Mouse (Mus musculus) heart, adult 2 months (tissue): Measurements from ENCODE around the gene Nfic. TPM values are rescaled to one million over a fixed set of nuclear protein-coding genes. Genes with fewer than 3 reads are reported as not detected.

ENCODE experiments used
- DNase-seq, 2 experiments: peaks; one replicate each; pipeline ENCODE4 v3.0.0; 2021
- H3K27ac ChIP-seq: fragments of 200-600 bp; 2 replicates; pipeline ENCODE4 v1.8.1; 2022
- H3K27me3 ChIP-seq: fragments of 200-500 bp; 2 replicates; pipeline ENCODE4 v1.6.1; 2012; ENCODE audit warnings: mild to moderate bottlenecking, low read length, inconsistent platforms, mixed read lengths; ENCODE audit not compliant: control insufficient read depth, insufficient read depth
- H3K36me3 ChIP-seq: fragments of 200-500 bp; 2 replicates; pipeline ENCODE4 v1.6.1; 2012; ENCODE audit warnings: low read length, inconsistent platforms; ENCODE audit not compliant: control insufficient read depth, insufficient read depth
- H3K4me1 ChIP-seq: fragments of 200-500 bp; 2 replicates; pipeline ENCODE4 v1.6.1; 2011; ENCODE audit warnings: low read length; ENCODE audit not compliant: control insufficient read depth, insufficient read depth
- H3K4me3 ChIP-seq: fragments of 200-600 bp; 2 replicates; pipeline ENCODE4 v1.8.1; 2022
- H3K79me2 ChIP-seq: fragments of 200-500 bp; replicated peaks from 2 replicates; pipeline ENCODE4 v1.6.1; 2012; ENCODE audit warnings: mild to moderate bottlenecking, inconsistent platforms, low read length, moderate library complexity, mixed read lengths; ENCODE audit not compliant: control insufficient read depth, insufficient read depth
- H3K9ac ChIP-seq: fragments of 200-500 bp; 2 replicates; pipeline ENCODE4 v1.6.1; 2012; ENCODE audit warnings: low read depth, mild to moderate bottlenecking, control low read depth, inconsistent platforms, low read length, mixed read lengths
- CTCF ChIP-seq: fragments of 200-600 bp; IDR thresholded peaks from 2 replicates; pipeline ENCODE4 v1.8.1; 2022; ENCODE audit warnings: antibody characterized with exemption, mild to moderate bottlenecking, moderate library complexity
- EP300 ChIP-seq: fragments of 200-500 bp; IDR thresholded peaks from 2 replicates; pipeline ENCODE4 v1.6.1; 2011; ENCODE audit warnings: low read depth, low read length, control low read depth; ENCODE audit not compliant: insufficient read depth
- POLR2A ChIP-seq: fragments of 200-500 bp; IDR thresholded peaks from 2 replicates; pipeline ENCODE4 v1.6.1; 2011; ENCODE audit warnings: mild to moderate bottlenecking, low read depth, low read length, control low read depth; ENCODE audit not compliant: insufficient read depth
- WGBS: fragments of 180-500 bp; shearing (Covaris S2); methylation state at CpG from one replicate; pipeline ENCODE4 v1.1.7; 2018; 5-methylcytosine and 5-hydroxymethylcytosine counted together
- intact Hi-C: fragments of 180-260 bp; cut with DNase I; formaldehyde crosslinking; loops from one replicate; pipeline ENCODE4 v1.15.1; 2025
- polyA plus RNA-seq: library from polyadenylated mRNA; depleted of rRNA; stranded (reverse); fragments of >200 nt; gene quantifications from 2 replicates; pipeline ENCODE4 v1.2.3, GENCODE M21; 2012
- total RNA-seq, 2 experiments: library from RNA; stranded (reverse); gene quantifications; 2 replicates each; pipeline ENCODE4 v1.2.3; 2021

Nfic gene
- total and polyA plus RNA-seq, 3 experiments = 80.1 to 104 (median 94.2) TPM

DNA sequence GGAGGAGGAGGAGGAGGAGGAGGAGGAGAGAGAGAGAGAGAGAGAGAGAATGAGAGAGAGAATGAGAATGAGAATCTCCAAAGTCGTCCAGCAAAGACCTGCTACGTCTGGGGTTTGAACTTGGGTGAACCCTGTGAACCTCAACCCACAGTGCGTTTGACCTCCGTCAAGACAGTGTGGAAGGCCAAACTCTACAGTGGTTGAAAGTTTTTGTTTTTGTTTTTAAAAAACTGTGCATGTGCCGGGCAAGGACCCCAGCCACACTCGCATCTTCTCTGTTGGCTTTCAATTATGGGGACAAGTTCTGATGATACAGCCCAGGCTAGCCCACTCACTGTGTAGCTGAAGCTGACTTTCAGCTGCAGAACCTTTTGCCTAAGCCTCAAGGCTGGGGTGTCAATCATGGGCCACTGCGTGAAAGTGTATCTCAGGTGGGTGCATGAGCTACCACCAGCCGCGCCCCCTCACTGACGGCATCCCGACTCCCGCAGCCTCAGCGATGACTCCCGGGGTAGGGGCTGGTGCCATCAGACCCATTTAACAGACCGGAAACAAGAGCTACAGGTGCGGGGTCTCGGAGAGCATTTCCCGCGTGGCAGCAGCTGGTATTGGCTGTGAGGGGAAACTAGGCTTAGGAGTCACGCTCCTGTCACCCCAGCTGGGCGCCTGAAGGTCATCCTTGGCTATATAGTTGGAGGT is 23.1 kb downstream of the Nfic start:
- DNase-seq = no peak
- intact Hi-C loops = no loop called here
- no peaks in the 10 kb centered on the region for H3K27me3 ChIP-seq
- WGBS = 61% methylated on average over 21 of the region's 21 CpGs
- H3K79me2 ChIP-seq = 0 out of 2 replicates have a peak, but pooled peaks cover under 1% of the 10 kb centered on the region
- H3K9ac ChIP-seq = peak overlapping the region; percentile 25; the same call in 1 of the 2 replicates
- peaks cover 14% of the 10 kb centered on the region for H3K4me1 ChIP-seq
- TF ChIP-seq EP300 = no peak
- peak; percentile 18; the same call in 1 of the 2 replicates for TF ChIP-seq CTCF
- peak overlapping the region; percentile 47 for H3K27ac ChIP-seq
- no peaks in the 10 kb centered on the region for H3K36me3 ChIP-seq
- peak overlapping the region; percentile 13; the same call in 1 of the 2 replicates for H3K4me3 ChIP-seq

DNA sequence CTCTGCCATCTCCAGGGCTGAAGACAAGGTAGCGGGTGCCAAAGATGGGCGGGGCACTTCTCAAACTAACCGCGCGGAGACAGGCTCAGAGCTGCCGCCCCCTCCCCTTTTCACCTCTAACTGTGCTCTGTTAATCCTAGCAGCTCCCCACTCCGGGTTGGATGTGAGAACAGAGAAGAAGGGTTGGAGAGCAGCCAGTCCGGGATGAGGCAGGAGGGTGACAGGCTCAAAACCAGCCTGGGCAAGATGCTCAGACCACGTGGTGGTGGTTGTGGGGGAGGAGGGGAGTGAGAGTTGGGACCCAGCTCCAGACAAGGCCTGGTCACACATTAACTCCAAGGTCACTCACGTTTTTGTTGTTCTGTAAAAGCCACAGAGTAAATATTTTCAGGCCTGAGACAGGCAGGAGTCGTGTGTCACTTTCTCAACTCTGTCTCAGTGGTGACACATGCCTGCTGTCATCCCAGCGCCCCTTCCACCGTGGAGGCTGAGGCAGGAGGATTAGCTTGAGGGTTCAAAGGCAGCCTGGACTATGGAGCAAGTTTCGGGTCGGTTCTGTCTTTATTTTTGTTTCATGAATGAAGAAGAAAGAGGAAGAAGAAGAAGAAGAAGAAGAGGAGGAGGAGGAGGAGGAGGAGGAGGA is 23.8 kb downstream of the Nfic start:
- no peak for TF ChIP-seq CTCF
- TF ChIP-seq POLR2A = no peak
- TF ChIP-seq EP300 = no peak
- WGBS = 29% methylated on average over 15 of the region's 15 CpGs
- Histone ChIP-seq H3K9ac (peak overlapping the region; percentile 91; the same call in 1 of the 2 replicates), H3K27ac (peak overlapping the region; percentile 99), H3K4me1 (peaks cover 15% of the 10 kb centered on the region), H3K4me3 (no peak overlapping the region; the same call in 1 of the 2 replicates), H3K79me2 (peaks cover 5% of the 10 kb centered on the region; the same call in 1 of the 2 replicates), H3K36me3 (no peaks in the 10 kb centered on the region), H3K27me3 (no peaks in the 10 kb centered on the region)
- intact Hi-C loops = no loop called here
- peak in 1 of 2 experiments; percentile 48 for DNase-seq

DNA sequence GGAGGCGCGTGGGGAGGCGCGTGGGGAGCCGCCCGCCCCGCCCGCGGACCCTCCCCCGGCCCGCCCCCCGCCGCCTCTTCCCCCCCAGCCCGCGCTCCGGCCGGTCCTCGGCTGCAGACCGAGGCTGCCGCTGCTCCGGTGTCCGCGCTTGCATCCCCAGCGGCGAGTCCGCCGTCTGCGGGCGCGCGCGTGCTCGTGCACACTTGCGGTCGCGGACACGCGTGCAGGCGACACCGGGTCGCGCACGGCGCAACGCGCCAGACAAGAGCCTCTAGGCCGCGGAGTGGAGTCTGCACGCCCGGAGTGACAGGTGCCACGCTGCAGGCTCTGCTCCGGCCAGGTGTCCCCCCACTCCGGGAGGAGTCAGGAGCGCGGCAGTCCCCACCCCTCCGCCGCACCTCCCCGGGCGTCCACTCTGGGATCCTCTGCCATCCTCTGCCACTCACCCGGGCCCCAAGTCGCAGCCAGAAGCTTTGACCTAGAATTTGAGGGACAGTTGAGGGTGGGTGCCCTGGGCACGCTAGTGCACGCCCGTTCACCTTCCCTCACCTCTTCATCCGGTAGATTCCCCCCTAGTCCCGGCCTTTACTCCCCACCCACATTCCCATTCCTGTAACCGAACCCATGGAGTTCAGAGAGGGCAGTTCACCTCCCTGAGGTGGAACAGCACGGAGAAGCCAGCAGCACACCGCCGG is 24.5 kb downstream of the Nfic start:
- intact Hi-C loops = loop anchor here (1.0 kb wide), 1 partner anchor 20 kb away; no protein-coding TSS in a partner anchor
- H3K36me3 ChIP-seq = no peaks in the 10 kb centered on the region
- H3K4me1 ChIP-seq = peaks cover 15% of the 10 kb centered on the region
- H3K79me2 ChIP-seq = peaks cover 5% of the 10 kb centered on the region; the same call in 1 of the 2 replicates
- peak overlapping the region; percentile 86 for H3K4me3 ChIP-seq
- DNase-seq = peak in 1 of 2 experiments; percentile 80
- peak; percentile 38; the same call in 1 of the 2 replicates for TF ChIP-seq POLR2A
- TF ChIP-seq CTCF = no peak
- H3K27ac ChIP-seq = peak overlapping the region; percentile 99
- H3K9ac ChIP-seq = peak overlapping the region; percentile 91
- WGBS = 1% methylated on average over 64 of the region's 70 CpGs
- no peaks in the 10 kb centered on the region for H3K27me3 ChIP-seq

DNA sequence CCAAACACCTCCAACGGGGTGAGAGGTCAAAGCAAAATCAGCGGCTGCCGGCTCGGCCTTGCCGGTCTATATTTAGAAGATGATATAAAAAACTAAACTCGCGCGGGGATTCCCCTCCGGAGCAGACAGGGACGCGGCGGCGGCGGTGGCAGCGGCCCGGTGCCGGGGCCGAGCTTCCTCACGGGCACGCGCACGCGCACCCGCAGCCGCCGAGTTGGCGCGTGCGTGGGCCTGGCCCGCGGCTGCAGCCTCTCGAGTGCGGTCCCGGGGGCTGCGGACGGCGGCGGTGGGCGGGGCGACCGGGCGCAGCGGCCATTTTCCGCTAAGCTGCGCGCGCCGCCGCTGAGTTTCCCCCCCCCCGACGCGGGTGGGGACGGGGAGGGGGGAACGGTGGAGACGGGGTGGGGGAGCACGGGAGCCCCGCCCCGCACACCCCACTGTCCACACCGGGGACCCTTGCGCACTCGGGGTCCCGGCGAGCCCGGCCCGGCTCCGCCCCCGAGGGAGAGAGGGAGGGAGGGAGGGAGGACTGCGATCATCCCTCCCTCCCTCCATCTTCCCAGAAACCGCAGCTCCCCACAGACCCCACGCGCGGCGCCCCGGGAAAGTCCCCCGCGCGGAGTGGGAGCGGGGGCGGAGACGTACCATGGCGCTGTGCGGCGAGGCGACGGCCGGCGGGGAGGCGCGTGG is 25.1 kb downstream of the Nfic start:
- peak overlapping the region; percentile 86 for H3K4me3 ChIP-seq
- no peak for TF ChIP-seq POLR2A
- no peak for TF ChIP-seq CTCF
- TF ChIP-seq EP300 = no peak
- WGBS = 2% methylated on average over 57 of the region's 89 CpGs
- H3K27me3 ChIP-seq = no peaks in the 10 kb centered on the region
- H3K79me2 ChIP-seq = peaks cover 5% of the 10 kb centered on the region; the same call in 1 of the 2 replicates
- peak; percentile 91 to 94 for DNase-seq
- peaks cover 15% of the 10 kb centered on the region for H3K4me1 ChIP-seq
- no peaks in the 10 kb centered on the region for H3K36me3 ChIP-seq
- peak overlapping the region; percentile 99 for H3K27ac ChIP-seq
- peak overlapping the region; percentile 91 for H3K9ac ChIP-seq
- intact Hi-C loops = loop anchor here (1.0 kb wide), 1 partner anchor 19 kb away; no protein-coding TSS in a partner anchor

DNA sequence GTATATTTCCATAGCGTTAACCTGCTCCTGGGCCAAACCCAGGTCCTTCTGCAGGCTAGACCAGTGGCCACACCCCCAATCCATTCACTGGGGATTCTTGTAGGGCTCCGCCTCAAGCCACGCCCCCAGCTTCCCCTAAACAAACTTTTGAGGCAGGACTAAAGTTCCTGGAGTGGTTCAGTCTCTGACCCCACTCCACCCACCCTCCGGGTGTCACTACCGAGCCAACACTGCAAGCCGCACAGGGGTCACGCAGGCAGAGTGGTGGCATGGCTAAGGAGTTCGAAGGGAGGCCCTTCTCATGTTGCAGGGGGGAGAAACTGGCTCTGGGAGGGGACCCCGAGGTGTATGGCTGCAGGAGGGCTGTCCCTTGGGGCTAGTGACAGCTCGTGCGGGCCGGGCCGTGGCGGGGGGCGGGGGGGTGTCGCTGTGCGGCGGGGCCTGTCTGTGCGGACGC is 25.8 kb downstream of the Nfic start:
- peak overlapping the region; percentile 86 for H3K4me3 ChIP-seq
- TF ChIP-seq EP300 = peak; percentile 70; the same call in 1 of the 2 replicates
- no peak; the same call in 1 of the 2 replicates for TF ChIP-seq CTCF
- TF ChIP-seq POLR2A = peak; percentile 97
- intact Hi-C loops = loop anchor here (1.0 kb wide), 1 partner anchor 18 kb away; no protein-coding TSS in a partner anchor
- peak overlapping the region; percentile 99 for H3K27ac ChIP-seq
- peaks cover 15% of the 10 kb centered on the region for H3K4me1 ChIP-seq
- peak; percentile 90 to 93 for DNase-seq
- WGBS = under 1% methylated on average over 20 of the region's 20 CpGs
- H3K79me2 ChIP-seq = peaks cover 5% of the 10 kb centered on the region; the same call in 1 of the 2 replicates
- H3K9ac ChIP-seq = peak overlapping the region; percentile 91
- no peaks in the 10 kb centered on the region for H3K36me3 ChIP-seq
- H3K27me3 ChIP-seq = no peaks in the 10 kb centered on the region
